Mouse (Mus musculus) 3134 (cell line): Measurements from ENCODE around the gene Rnf133.

ENCODE experiments used
- DNase-seq: peaks from one replicate; pipeline ENCODE4 v3.0.0-alpha.2; 2011; ENCODE audit warnings: low spot score; ENCODE audit not compliant: insufficient read length; ENCODE audit errors: extremely low read depth

The Rnf133 gene

GRCm38 (mm10) chr6:23650205-23650604 lies at the start of gene Rnf133:
Gene Rnf133, minus strand, starts transcription at chr6:23650305.
- DNase-seq, result no peak

- no peak for DNase-seq
Observed at GRCm38 (mm10) chr6:23678172-23678571, 28.1 kb upstream of the Rnf133 start.

GRCm38 (mm10) chr6:23655036-23655435 lies 4.9 kb upstream of the Rnf133 start, which contains the start of gene Rnf148:
Gene Rnf148, minus strand, starts transcription at chr6:23655136.
- DNase-seq, result no peak

- no peak for DNase-seq
Observed at GRCm38 (mm10) chr6:23648732-23649131, 1.4 kb downstream of the Rnf133 start.

- no peak for DNase-seq
Observed at GRCm38 (mm10) chr6:23647627-23648247, 2.4 kb downstream of the Rnf133 start.

GRCm38 (mm10) chr6:23637081-23637480 lies 13.0 kb downstream of the Rnf133 start:
- no peak for DNase-seq

GRCm38 (mm10) chr6:23635208-23635607 lies 14.9 kb downstream of the Rnf133 start:
- DNase-seq, result no peak

GRCm38 (mm10) chr6:23634016-23634415 lies 16.1 kb downstream of the Rnf133 start:
- DNase-seq, result no peak

- DNase-seq, result no peak
Observed at GRCm38 (mm10) chr6:23630465-23630864, 19.6 kb downstream of the Rnf133 start.
